Comparison of ENCODE assay signal across 9 mouse cellular contexts in the genomic region with DNA sequence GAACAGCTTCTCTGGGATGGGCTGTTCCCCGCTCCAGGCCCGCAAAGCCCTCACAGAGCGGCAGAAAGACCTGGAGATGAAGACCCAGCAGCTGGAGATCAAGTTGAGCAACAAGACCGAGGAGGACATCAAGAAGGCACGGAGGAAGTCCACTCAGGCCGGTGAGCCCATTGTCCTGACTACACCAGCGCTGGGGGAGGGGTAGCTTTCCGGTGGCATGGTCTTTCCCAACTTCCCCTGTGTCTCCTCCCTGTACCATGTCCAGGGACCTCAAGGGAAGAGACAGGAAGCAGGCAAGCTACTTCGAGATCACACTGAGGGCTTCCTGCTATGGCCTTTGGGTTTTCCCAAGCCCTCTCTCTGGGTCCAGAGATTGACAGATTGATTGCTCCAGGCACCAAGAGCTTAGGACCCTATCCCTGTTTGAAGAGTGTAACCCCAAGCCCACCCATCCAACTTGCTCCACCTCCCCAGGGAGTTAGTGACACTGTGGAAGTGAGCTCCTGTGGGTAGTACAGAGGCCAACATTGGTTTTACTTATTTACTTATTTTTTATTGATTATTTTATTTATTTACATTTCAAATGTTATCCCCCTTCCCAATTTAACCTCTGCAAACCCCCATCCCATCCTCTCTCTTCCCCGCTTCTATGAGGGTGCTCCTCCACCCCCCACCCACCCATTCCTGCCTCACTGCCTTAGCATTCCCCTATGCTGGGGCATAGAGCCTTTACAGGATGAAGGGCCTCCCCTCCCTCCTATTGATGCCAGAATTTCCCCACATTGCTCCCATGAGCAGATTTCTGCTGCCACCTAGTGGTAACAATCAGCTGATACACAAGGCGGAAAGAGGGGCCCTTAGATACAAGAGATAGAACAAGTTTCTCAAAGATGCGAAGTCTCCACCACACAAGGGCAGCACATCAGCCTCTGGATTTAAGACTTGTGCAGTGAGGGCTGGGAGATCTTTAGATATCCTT. TPM values are rescaled to one million over a fixed set of nuclear protein-coding genes. Genes with fewer than 3 reads are reported as not detected.
DNase-seq lines count a peak whose midpoint lies in the region; ATAC-seq and TF ChIP-seq lines count a peak whose summit lies in the region.
"Had no signal": no experiment of that assay in that cellular context is flagged by ENCODE, and none has a peak within 500 bp of the region (broad histone marks: within the 10 kb centered on the region; RNA-seq: fewer than 3 reads in every experiment).

No protein-coding gene starts in this region.

- no peaks in the 10 kb centered on the region for H3K9me3 ChIP-seq in E14TG2a.4 (ENCODE audit: low read length)

- H3K27ac ChIP-seq in testis, adult 2 months (ENCODE audit: control insufficient read depth, insufficient read depth, low read depth, low read length) = no peak overlapping the region
- H3K27ac ChIP-seq: macrophage had no signal

- peaks cover 12% of the 10 kb centered on the region; the same call in 1 of the 2 replicates for H3K27me3 ChIP-seq in E14TG2a.4 (ENCODE audit: insufficient read depth, low read length)
- no peaks in the 10 kb centered on the region for H3K27me3 ChIP-seq in testis, adult 2 months (ENCODE audit: control insufficient read depth, insufficient read depth, low read length)

- 0 out of 2 replicates have a peak, but pooled peaks have one; percentile 61 for ATAC-seq in megakaryocyte-erythroid progenitor cell, adult 5-6 weeks (replicated peaks; ENCODE audit: low FRiP score, low TSS enrichment, poor library complexity, severe bottlenecking)

- 64% methylated on average over 12 of the region's 12 CpGs for WGBS in large intestine, adult 2 months

- TF ChIP-seq POLR2A in testis, adult 2 months (IDR thresholded peaks at IDR 0.05; ENCODE audit: control insufficient read depth, low read depth, low read length) = no peak

- H3K36me3 ChIP-seq in E14TG2a.4 (ENCODE audit: insufficient read depth, low read length) = no peaks in the 10 kb centered on the region
- H3K36me3 ChIP-seq in testis, adult 2 months (ENCODE audit: control insufficient read depth, insufficient read depth, low read length) = no peaks in the 10 kb centered on the region

- no peaks in the 10 kb centered on the region for H3K4me1 ChIP-seq in E14TG2a.4 (replicated peaks; ENCODE audit: low read depth, low read length)
- no peaks in the 10 kb centered on the region for H3K4me1 ChIP-seq in testis, adult 2 months (ENCODE audit: control insufficient read depth, insufficient read depth, low read length)

- H3K4me3 ChIP-seq in E14TG2a.4 (replicated peaks; ENCODE audit: low read length) = no peak overlapping the region
- no peak overlapping the region for H3K4me3 ChIP-seq in testis, adult 2 months (ENCODE audit: control insufficient read depth, low read depth, low read length)

- peak; percentile 34 for DNase-seq in gastrocnemius, postnatal 10 days
- no peak for DNase-seq in gastrocnemius, adult 8-10 months (ENCODE audit: low spot score in 2 of 2)
- DNase-seq in cerebellum, adult 8-10 months = peak; percentile 77
- peak; percentile 62 for DNase-seq in heart, adult 8-10 months (ENCODE audit: low spot score)
- peak; percentile 25 for DNase-seq in large intestine, adult 2 months (ENCODE audit: low read depth, low spot score)

- peak; percentile 67 for TF ChIP-seq CTCF in E14TG2a.4 (conservative IDR thresholded peaks at IDR 0.05; ENCODE audit: low read length)
- TF ChIP-seq CTCF in testis, adult 2 months (IDR thresholded peaks at IDR 0.05; ENCODE audit: control insufficient read depth, insufficient read depth, insufficient replicate concordance, low read depth, low read length) = peak; percentile 59; the same call in 1 of the 2 replicates

RNA-seq across cellular contexts. Expression of gene Rcvrn, which starts 19.3 kb away (rescaled TPM):
- not detected for total RNA-seq in gastrocnemius, postnatal 10 days (2021)
- under 1 TPM in 1 of 4 experiments, not detected in 3; 0.24 TPM for total RNA-seq in gastrocnemius, adult 8-10 months (2022)
- total RNA-seq in heart, adult 8-10 months (2022) = not detected
- not detected in 2 replicates for polyA plus RNA-seq in large intestine, adult 2 months (2012; rRNA removed)
- total RNA-seq in megakaryocyte-erythroid progenitor cell, adult 5-6 weeks (2014; fragmentation: Nextera tagmentation) = not detected in 2 replicates
- total RNA-seq in megakaryocyte-erythroid progenitor cell, adult 5-6 weeks (2017) = not detected in 2 replicates
- polyA plus RNA-seq in testis, adult 2 months (2012; rRNA removed) = not detected in 2 replicates
- polyA plus RNA-seq: macrophage had no signal

Comparison
In these comparisons a context has a peak if more than half of its experiments do, and no peak if none do; other contexts are left out.
1. DNase-seq: peak in gastrocnemius, postnatal 10 days (single experiment), cerebellum, adult 8-10 months (single experiment), heart, adult 8-10 months (single experiment) and large intestine, adult 2 months (single experiment); none in gastrocnemius, adult 8-10 months (0 of 2).